Mouse (Mus musculus): ENCODE measurements around the gene Grap. TPM values are rescaled to one million over a fixed set of nuclear protein-coding genes. Genes with fewer than 3 reads are reported as not detected.

The Grap gene
- polyA plus RNA-seq, 1 experiment from 2014 or later, result 4.8 TPM

DNA sequence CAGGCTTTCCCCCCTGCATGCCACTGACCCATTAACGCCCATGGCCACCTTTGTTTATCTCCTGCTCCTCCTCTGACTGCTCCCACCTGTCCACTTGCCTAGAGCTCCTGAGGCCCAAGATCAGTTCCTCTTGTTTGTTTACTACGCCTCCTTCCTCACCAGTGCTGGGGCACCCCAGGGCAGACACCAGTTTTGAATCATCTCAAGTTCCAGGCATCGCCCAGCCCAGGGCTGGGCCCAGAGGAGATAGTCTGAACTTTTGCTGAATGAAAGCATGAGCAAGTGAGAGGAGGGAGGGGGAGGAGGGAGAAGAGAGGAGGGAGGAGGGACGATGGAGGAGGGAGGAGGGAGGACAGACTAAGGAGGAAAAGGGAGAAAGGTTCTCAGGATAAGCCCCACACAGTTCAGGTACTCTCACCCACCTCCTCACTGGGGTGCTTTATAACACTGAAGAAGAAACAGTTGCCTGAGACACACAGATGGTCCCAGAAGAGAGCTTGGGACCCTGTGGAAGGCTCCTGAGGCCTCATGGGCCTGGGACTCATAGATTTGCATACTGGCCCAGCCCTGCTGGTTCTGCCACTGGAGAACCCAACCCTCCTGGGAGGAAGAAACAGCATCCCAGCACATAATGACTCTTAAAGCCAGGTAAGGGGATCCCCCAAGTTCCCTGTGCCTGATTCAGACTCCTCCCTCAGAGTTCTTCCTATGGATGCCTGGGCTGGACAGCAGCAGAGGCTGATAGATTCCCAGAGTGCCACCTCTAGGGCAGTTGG, 26.2 kb downstream of the Grap start:
- no peak overlapping the region for H3K27ac ChIP-seq (ENCODE audit: low read length)
- ATAC-seq (ENCODE audit: low read depth), result no peak
- H3K4me3 ChIP-seq (ENCODE audit: low read depth, low read length), result no peak overlapping the region
- peaks cover 8% of the 10 kb centered on the region for H3K4me1 ChIP-seq (ENCODE audit: control insufficient read depth, low read depth, low read length)
- peaks cover 5% of the 10 kb centered on the region; the same call in 1 of the 2 replicates for H3K27me3 ChIP-seq (ENCODE audit: control insufficient read depth, insufficient read depth, low read depth, low read length)
- 54% methylated on average over 4 of the region's 4 CpGs for WGBS (ENCODE audit: insufficient replicate concordance)
- no peaks in the 10 kb centered on the region for H3K9me3 ChIP-seq (replicated peaks; ENCODE audit: control insufficient read depth, low read length)
- no peaks in the 10 kb centered on the region for H3K36me3 ChIP-seq (ENCODE audit: control insufficient read depth, insufficient read depth)
- H3K9ac ChIP-seq (ENCODE audit: low read depth, low read length), result no peak overlapping the region
- no peak overlapping the region for H3K4me2 ChIP-seq (ENCODE audit: low read depth, low read length)

GRCm38 (mm10) chr11:61683907-61684731, 31.1 kb downstream of the Grap start, which contains the start of gene Fam83g:
Fam83g (plus strand) TSS chr11:61684091.
- peak within 1 kb of the TSS; percentile 77 for H3K4me3 ChIP-seq (ENCODE audit: low read depth, low read length)
- peaks cover 6% of the 10 kb centered on the region for H3K27me3 ChIP-seq (ENCODE audit: control insufficient read depth, insufficient read depth, low read depth, low read length)
- H3K4me2 ChIP-seq (ENCODE audit: low read depth, low read length), result peak within 1 kb of the TSS; percentile 98
- no peaks in the 10 kb centered on the region for H3K9me3 ChIP-seq (replicated peaks; ENCODE audit: control insufficient read depth, low read length)
- no peaks in the 10 kb centered on the region for H3K36me3 ChIP-seq (ENCODE audit: control insufficient read depth, insufficient read depth)
- H3K27ac ChIP-seq (ENCODE audit: low read length), result peak within 1 kb of the TSS; percentile 81
- WGBS (ENCODE audit: insufficient replicate concordance), result 1% methylated on average over 76 of the region's 76 CpGs
- ATAC-seq (ENCODE audit: low read depth), result peak; percentile 80
- peaks cover 47% of the 10 kb centered on the region for H3K4me1 ChIP-seq (ENCODE audit: control insufficient read depth, low read depth, low read length)
- H3K9ac ChIP-seq (ENCODE audit: low read depth, low read length), result peak within 1 kb of the TSS; percentile 84

GRCm38 (mm10) chr11:61685119-61685725, 32.2 kb downstream of the Grap start:
- Histone ChIP-seq H3K4me1 (ENCODE audit: control insufficient read depth, low read depth, low read length) (peaks cover 47% of the 10 kb centered on the region), H3K9me3 (replicated peaks; ENCODE audit: control insufficient read depth, low read length) (no peaks in the 10 kb centered on the region), H3K36me3 (ENCODE audit: control insufficient read depth, insufficient read depth) (no peaks in the 10 kb centered on the region), H3K27me3 (ENCODE audit: control insufficient read depth, insufficient read depth, low read depth, low read length) (peaks cover 6% of the 10 kb centered on the region), H3K9ac (ENCODE audit: low read depth, low read length) (peak overlapping the region; percentile 84), H3K4me2 (ENCODE audit: low read depth, low read length) (peak overlapping the region; percentile 98), H3K4me3 (ENCODE audit: low read depth, low read length) (peak overlapping the region; percentile 77), H3K27ac (ENCODE audit: low read length) (peak overlapping the region; percentile 81)
- no peak for ATAC-seq (ENCODE audit: low read depth)
- WGBS (ENCODE audit: insufficient replicate concordance), result 37% methylated on average over 8 of the region's 8 CpGs

DNA sequence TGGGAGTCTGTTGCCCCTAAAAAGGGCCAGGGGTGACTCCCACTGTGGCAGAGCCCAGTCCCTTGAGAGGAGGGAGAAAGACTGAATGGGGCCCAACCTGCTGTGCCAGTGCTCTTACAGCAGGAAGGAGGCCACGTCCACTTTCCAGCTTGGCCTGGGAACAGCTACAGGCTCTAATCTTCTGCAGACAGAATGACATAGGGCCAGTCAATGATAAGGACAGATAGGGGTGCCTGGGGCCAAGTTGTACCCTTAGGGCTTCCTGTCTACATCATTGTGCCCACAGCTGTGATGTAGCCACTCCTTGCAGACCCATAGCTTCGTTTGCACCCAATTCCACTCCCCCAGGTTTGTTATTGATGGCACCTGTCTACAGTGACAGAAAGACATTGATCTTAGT, 33.1 kb downstream of the Grap start:
- peaks cover 6% of the 10 kb centered on the region for H3K27me3 ChIP-seq (ENCODE audit: control insufficient read depth, insufficient read depth, low read depth, low read length)
- 23% methylated on average over 2 of the region's 2 CpGs for WGBS (ENCODE audit: insufficient replicate concordance)

DNA sequence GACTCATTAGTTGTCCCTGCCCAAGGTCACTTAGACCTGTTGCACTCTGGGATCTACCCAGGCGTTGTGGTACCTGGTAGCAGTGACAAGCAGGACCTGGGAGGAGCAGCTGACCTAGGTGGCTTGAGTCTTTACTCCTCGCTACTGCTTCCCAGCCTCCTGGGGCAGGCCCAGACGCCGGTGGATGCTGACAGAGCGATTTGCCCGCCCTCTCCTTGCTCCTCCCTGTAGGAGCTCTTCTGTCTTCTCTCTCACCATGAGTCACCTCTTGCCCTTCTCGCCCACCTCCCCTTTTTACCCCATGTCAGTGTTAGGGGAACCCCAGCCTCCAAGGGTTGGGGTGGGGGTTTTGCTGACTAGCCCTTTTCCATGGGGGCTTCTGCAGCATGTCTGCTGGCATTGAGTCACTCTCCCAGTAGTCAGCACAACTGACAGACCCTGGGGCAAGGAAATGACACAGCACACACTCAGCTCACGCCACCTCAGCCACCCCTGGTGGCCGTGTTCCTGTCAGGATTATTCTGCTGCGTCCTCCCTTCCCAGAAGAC, 33.9 kb downstream of the Grap start:
- Histone ChIP-seq H3K27me3 (ENCODE audit: control insufficient read depth, insufficient read depth, low read depth, low read length) (peaks cover 6% of the 10 kb centered on the region), H3K27ac (ENCODE audit: low read length) (peak overlapping the region; percentile 81), H3K36me3 (ENCODE audit: control insufficient read depth, insufficient read depth) (no peaks in the 10 kb centered on the region; the same call in 1 of the 2 replicates), H3K4me1 (ENCODE audit: control insufficient read depth, low read depth, low read length) (peaks cover 47% of the 10 kb centered on the region), H3K9me3 (replicated peaks; ENCODE audit: control insufficient read depth, low read length) (no peaks in the 10 kb centered on the region), H3K9ac (ENCODE audit: low read depth, low read length) (peak overlapping the region; percentile 33), H3K4me3 (ENCODE audit: low read depth, low read length) (peak overlapping the region; percentile 77), H3K4me2 (ENCODE audit: low read depth, low read length) (peak overlapping the region; percentile 98)
- 39% methylated on average over 10 of the region's 10 CpGs for WGBS (ENCODE audit: insufficient replicate concordance)
- no peak for ATAC-seq (ENCODE audit: low read depth)

More for the DNA sequence above, 33.1 kb downstream of the Grap start:
- peak; percentile 78 for ATAC-seq (ENCODE audit: low read depth)
- H3K27ac ChIP-seq (ENCODE audit: low read length), result peak overlapping the region; percentile 81
- H3K36me3 ChIP-seq (ENCODE audit: control insufficient read depth, insufficient read depth), result no peaks in the 10 kb centered on the region
- peak overlapping the region; percentile 84 for H3K9ac ChIP-seq (ENCODE audit: low read depth, low read length)
- peak overlapping the region; percentile 98 for H3K4me2 ChIP-seq (ENCODE audit: low read depth, low read length)
- peaks cover 47% of the 10 kb centered on the region for H3K4me1 ChIP-seq (ENCODE audit: control insufficient read depth, low read depth, low read length)
- peak overlapping the region; percentile 77 for H3K4me3 ChIP-seq (ENCODE audit: low read depth, low read length)
- no peaks in the 10 kb centered on the region for H3K9me3 ChIP-seq (replicated peaks; ENCODE audit: control insufficient read depth, low read length)

DNA sequence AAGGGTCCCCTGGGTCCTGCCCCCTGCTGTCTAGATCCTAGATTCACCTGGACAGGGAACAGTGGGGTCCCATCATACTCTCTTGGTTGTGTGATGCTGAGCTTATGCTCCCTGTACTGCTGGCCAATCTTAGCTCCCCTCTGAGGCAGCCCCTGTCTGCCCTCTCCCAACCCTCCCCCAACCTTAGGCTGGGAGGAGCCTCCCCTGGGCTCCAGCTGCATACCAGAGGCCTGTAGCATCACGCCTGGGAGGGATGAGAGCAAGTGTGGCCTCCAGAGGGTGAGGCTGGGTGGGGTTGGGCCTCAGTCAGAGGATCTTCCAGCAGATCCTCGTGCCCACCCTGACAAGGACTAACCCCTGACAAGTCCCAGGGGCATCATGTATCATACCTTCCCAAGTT, 34.5 kb downstream of the Grap start:
- Histone ChIP-seq H3K9ac (ENCODE audit: low read depth, low read length) (peak overlapping the region; percentile 33; the same call in 1 of the 2 replicates), H3K4me1 (ENCODE audit: control insufficient read depth, low read depth, low read length) (peaks cover 47% of the 10 kb centered on the region), H3K9me3 (replicated peaks; ENCODE audit: control insufficient read depth, low read length) (no peaks in the 10 kb centered on the region), H3K27ac (ENCODE audit: low read length) (no peak overlapping the region; the same call in 1 of the 2 replicates), H3K36me3 (ENCODE audit: control insufficient read depth, insufficient read depth) (no peaks in the 10 kb centered on the region; the same call in 1 of the 2 replicates), H3K27me3 (ENCODE audit: control insufficient read depth, insufficient read depth, low read depth, low read length) (peaks cover 6% of the 10 kb centered on the region), H3K4me3 (ENCODE audit: low read depth, low read length) (peak overlapping the region; percentile 77), H3K4me2 (ENCODE audit: low read depth, low read length) (peak overlapping the region; percentile 98)
- no peak for ATAC-seq (ENCODE audit: low read depth)
- WGBS (ENCODE audit: insufficient replicate concordance), result 30% methylated on average over 2 of the region's 2 CpGs

GRCm38 (mm10) chr11:61692996-61693395, 39.9 kb downstream of the Grap start:
- 82% methylated on average over 5 of the region's 5 CpGs for WGBS (ENCODE audit: insufficient replicate concordance)
- H3K27ac ChIP-seq (ENCODE audit: low read length), result no peak overlapping the region
- peaks cover 4% of the 10 kb centered on the region; the same call in 1 of the 2 replicates for H3K36me3 ChIP-seq (ENCODE audit: control insufficient read depth, insufficient read depth)

DNA sequence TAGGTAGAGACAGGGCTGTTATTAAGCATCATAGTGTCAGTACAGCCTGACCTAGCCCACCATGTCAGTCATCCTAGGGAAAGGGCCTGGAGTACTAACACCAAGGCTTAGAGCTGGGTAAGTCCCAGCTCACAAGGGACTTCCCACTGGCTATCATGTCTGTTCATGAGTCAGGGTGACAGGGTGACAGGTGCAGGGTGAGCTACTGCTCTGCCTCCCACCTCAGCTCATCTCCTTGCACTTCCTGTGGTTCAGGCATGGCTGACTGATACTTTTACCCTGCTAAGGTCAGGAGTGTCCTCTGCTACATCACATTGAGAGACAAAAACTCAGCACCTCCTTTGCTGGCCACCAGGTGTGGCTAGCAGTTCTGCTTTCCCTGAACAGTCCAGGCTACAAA, 45.8 kb downstream of the Grap start:
- Histone ChIP-seq H3K4me2 (ENCODE audit: low read depth, low read length) (no peak overlapping the region), H3K4me3 (ENCODE audit: low read depth, low read length) (no peak overlapping the region), H3K4me1 (ENCODE audit: control insufficient read depth, low read depth, low read length) (no peaks in the 10 kb centered on the region), H3K27me3 (ENCODE audit: control insufficient read depth, insufficient read depth, low read depth, low read length) (no peaks in the 10 kb centered on the region), H3K27ac (ENCODE audit: low read length) (no peak overlapping the region), H3K9ac (ENCODE audit: low read depth, low read length) (no peak overlapping the region), H3K9me3 (replicated peaks; ENCODE audit: control insufficient read depth, low read length) (no peaks in the 10 kb centered on the region), H3K36me3 (ENCODE audit: control insufficient read depth, insufficient read depth) (peaks cover 23% of the 10 kb centered on the region)
- no peak for ATAC-seq (ENCODE audit: low read depth)

More at GRCm38 (mm10) chr11:61692996-61693395, 39.9 kb downstream of the Grap start:
- Histone ChIP-seq H3K27me3 (ENCODE audit: control insufficient read depth, insufficient read depth, low read depth, low read length) (no peaks in the 10 kb centered on the region), H3K9me3 (replicated peaks; ENCODE audit: control insufficient read depth, low read length) (no peaks in the 10 kb centered on the region), H3K4me3 (ENCODE audit: low read depth, low read length) (no peak overlapping the region), H3K9ac (ENCODE audit: low read depth, low read length) (no peak overlapping the region), H3K4me2 (ENCODE audit: low read depth, low read length) (no peak overlapping the region), H3K4me1 (ENCODE audit: control insufficient read depth, low read depth, low read length) (peaks cover 8% of the 10 kb centered on the region)
- ATAC-seq (ENCODE audit: low read depth), result no peak

All from liver, embryonic 16.5 days (tissue).